Mouse (Mus musculus): ENCODE results near the gene AC141477.1. TPM values are rescaled to one million over a fixed set of nuclear protein-coding genes. Genes with fewer than 3 reads are reported as not detected.

AC141477.1 gene
- total and polyA plus RNA-seq, 2 experiments: not detected

- TF ChIP-seq POLR2A (IDR thresholded peaks at IDR 0.05; ENCODE audit: extremely low read depth, insufficient read depth, low read length): no peak
- no peak for TF ChIP-seq CTCF (IDR thresholded peaks at IDR 0.05; ENCODE audit: low read depth, low read length)
- Histone ChIP-seq H3K27me3 (ENCODE audit: control insufficient read depth, insufficient read depth, low read length) (no peaks in the 10 kb centered on the region), H3K4me3 (ENCODE audit: insufficient read depth, low read depth, low read length) (no peak overlapping the region), H3K79me2 (ENCODE audit: control insufficient read depth, insufficient read depth, low read length) (peaks cover 8% of the 10 kb centered on the region), H3K27ac (replicated peaks; ENCODE audit: insufficient read depth, low read depth, low read length) (no peak overlapping the region), H3K4me1 (ENCODE audit: control insufficient read depth, insufficient read depth, low read length) (peaks cover 6% of the 10 kb centered on the region), H3K36me3 (ENCODE audit: control insufficient read depth, insufficient read depth, low read length) (peaks cover 6% of the 10 kb centered on the region; the same call in 1 of the 2 replicates), H3K9ac (ENCODE audit: low read depth, low read length) (no peak overlapping the region)
- 92% methylated on average over 9 of the region's 9 CpGs for WGBS
- DNase-seq (ENCODE audit: extremely low read depth, low read depth, low spot score): no peak
These were observed 945 bp downstream of the AC141477.1 start for GRCm38 (mm10) chr10:76439107-76439890.

GRCm38 (mm10) chr10:76433925-76434324 is 6.3 kb downstream of the AC141477.1 start:
- WGBS: 95% methylated on average over 11 of the region's 11 CpGs
- Histone ChIP-seq H3K27ac (replicated peaks; ENCODE audit: insufficient read depth, low read depth, low read length) (no peak overlapping the region), H3K79me2 (ENCODE audit: control insufficient read depth, insufficient read depth, low read length) (no peaks in the 10 kb centered on the region; the same call in 1 of the 2 replicates), H3K9ac (ENCODE audit: low read depth, low read length) (no peak overlapping the region), H3K36me3 (ENCODE audit: control insufficient read depth, insufficient read depth, low read length) (peaks cover 31% of the 10 kb centered on the region), H3K27me3 (ENCODE audit: control insufficient read depth, insufficient read depth, low read length) (no peaks in the 10 kb centered on the region), H3K4me1 (ENCODE audit: control insufficient read depth, insufficient read depth, low read length) (no peaks in the 10 kb centered on the region), H3K4me3 (ENCODE audit: insufficient read depth, low read depth, low read length) (no peak overlapping the region)
- DNase-seq (ENCODE audit: extremely low read depth, low read depth, low spot score): no peak
- TF ChIP-seq CTCF (IDR thresholded peaks at IDR 0.05; ENCODE audit: low read depth, low read length): no peak
- TF ChIP-seq POLR2A (IDR thresholded peaks at IDR 0.05; ENCODE audit: extremely low read depth, insufficient read depth, low read length): no peak

GRCm38 (mm10) chr10:76425674-76426073 is 14.6 kb downstream of the AC141477.1 start:
- Histone ChIP-seq H3K36me3 (ENCODE audit: control insufficient read depth, insufficient read depth, low read length) (peaks cover 33% of the 10 kb centered on the region), H3K4me1 (ENCODE audit: control insufficient read depth, insufficient read depth, low read length) (no peaks in the 10 kb centered on the region), H3K27me3 (ENCODE audit: control insufficient read depth, insufficient read depth, low read length) (no peaks in the 10 kb centered on the region), H3K9ac (ENCODE audit: low read depth, low read length) (no peak overlapping the region), H3K4me3 (ENCODE audit: insufficient read depth, low read depth, low read length) (no peak overlapping the region), H3K79me2 (ENCODE audit: control insufficient read depth, insufficient read depth, low read length) (no peaks in the 10 kb centered on the region), H3K27ac (replicated peaks; ENCODE audit: insufficient read depth, low read depth, low read length) (no peak overlapping the region)
- WGBS: 91% methylated on average over 7 of the region's 7 CpGs
- TF ChIP-seq POLR2A (IDR thresholded peaks at IDR 0.05; ENCODE audit: extremely low read depth, insufficient read depth, low read length) (no peak), CTCF (IDR thresholded peaks at IDR 0.05; ENCODE audit: low read depth, low read length) (no peak)
- no peak for DNase-seq (ENCODE audit: extremely low read depth, low read depth, low spot score)

- no peaks in the 10 kb centered on the region for H3K27me3 ChIP-seq (ENCODE audit: control insufficient read depth, insufficient read depth, low read length)
- no peak for DNase-seq (ENCODE audit: extremely low read depth, low read depth, low spot score)
- no peak overlapping the region for H3K4me3 ChIP-seq (ENCODE audit: insufficient read depth, low read depth, low read length)
- TF ChIP-seq CTCF (IDR thresholded peaks at IDR 0.05; ENCODE audit: low read depth, low read length) (no peak), POLR2A (IDR thresholded peaks at IDR 0.05; ENCODE audit: extremely low read depth, insufficient read depth, low read length) (no peak)
- no peak overlapping the region for H3K27ac ChIP-seq (replicated peaks; ENCODE audit: insufficient read depth, low read depth, low read length)
- H3K9ac ChIP-seq (ENCODE audit: low read depth, low read length): no peak overlapping the region
- H3K36me3 ChIP-seq (ENCODE audit: control insufficient read depth, insufficient read depth, low read length): peaks cover 34% of the 10 kb centered on the region
- 96% methylated on average over 12 of the region's 12 CpGs for WGBS
- no peaks in the 10 kb centered on the region for H3K79me2 ChIP-seq (ENCODE audit: control insufficient read depth, insufficient read depth, low read length)
- no peaks in the 10 kb centered on the region for H3K4me1 ChIP-seq (ENCODE audit: control insufficient read depth, insufficient read depth, low read length)
These were observed 23.4 kb downstream of the AC141477.1 start for GRCm38 (mm10) chr10:76416811-76417210.

- no peak overlapping the region for H3K4me3 ChIP-seq (ENCODE audit: insufficient read depth, low read depth, low read length)
- peaks cover 14% of the 10 kb centered on the region for H3K36me3 ChIP-seq (ENCODE audit: control insufficient read depth, insufficient read depth, low read length)
- H3K27me3 ChIP-seq (ENCODE audit: control insufficient read depth, insufficient read depth, low read length): no peaks in the 10 kb centered on the region
- no peaks in the 10 kb centered on the region for H3K4me1 ChIP-seq (ENCODE audit: control insufficient read depth, insufficient read depth, low read length)
- no peaks in the 10 kb centered on the region for H3K79me2 ChIP-seq (ENCODE audit: control insufficient read depth, insufficient read depth, low read length)
- H3K27ac ChIP-seq (replicated peaks; ENCODE audit: insufficient read depth, low read depth, low read length): no peak overlapping the region
- H3K9ac ChIP-seq (ENCODE audit: low read depth, low read length): no peak overlapping the region
- WGBS: 95% methylated on average over 10 of the region's 10 CpGs
- TF ChIP-seq CTCF (IDR thresholded peaks at IDR 0.05; ENCODE audit: low read depth, low read length) (no peak), POLR2A (IDR thresholded peaks at IDR 0.05; ENCODE audit: extremely low read depth, insufficient read depth, low read length) (no peak)
- DNase-seq (ENCODE audit: extremely low read depth, low read depth, low spot score): no peak
These were observed 31.7 kb downstream of the AC141477.1 start for GRCm38 (mm10) chr10:76408520-76408919.

- Histone ChIP-seq H3K27me3 (ENCODE audit: control insufficient read depth, insufficient read depth, low read length) (no peaks in the 10 kb centered on the region), H3K4me3 (ENCODE audit: insufficient read depth, low read depth, low read length) (no peak overlapping the region), H3K36me3 (ENCODE audit: control insufficient read depth, insufficient read depth, low read length) (peaks cover 15% of the 10 kb centered on the region), H3K4me1 (ENCODE audit: control insufficient read depth, insufficient read depth, low read length) (no peaks in the 10 kb centered on the region), H3K9ac (ENCODE audit: low read depth, low read length) (no peak overlapping the region), H3K79me2 (ENCODE audit: control insufficient read depth, insufficient read depth, low read length) (no peaks in the 10 kb centered on the region), H3K27ac (replicated peaks; ENCODE audit: insufficient read depth, low read depth, low read length) (no peak overlapping the region)
- 97% methylated on average over 12 of the region's 12 CpGs for WGBS
- no peak for DNase-seq (ENCODE audit: extremely low read depth, low read depth, low spot score)
- no peak for TF ChIP-seq POLR2A (IDR thresholded peaks at IDR 0.05; ENCODE audit: extremely low read depth, insufficient read depth, low read length)
- TF ChIP-seq CTCF (IDR thresholded peaks at IDR 0.05; ENCODE audit: low read depth, low read length): no peak
These were observed 47.6 kb downstream of the AC141477.1 start for GRCm38 (mm10) chr10:76392596-76392995.

Measured in liver, adult 2 months (tissue).